Mouse (Mus musculus): ENCODE data around the gene Mrps11. TPM values are rescaled to one million over a fixed set of nuclear protein-coding genes. Genes with fewer than 3 reads are reported as not detected.

The Mrps11 gene
- 69.5 and 74.8 TPM in 2 replicates for polyA plus RNA-seq (2015; fragmentation: Nextera tagmentation; extraction: Ambion mirVana)

GRCm38 (mm10) chr7:78782639-78783581 is at the start of gene Mrps11, which contains the start of gene Mrpl46:
Gene Mrps11, plus strand, starts transcription at chr7:78783119.
Gene Mrpl46, minus strand, starts transcription at chr7:78783531.
- H3K27me3 ChIP-seq: no peaks in the 10 kb centered on the region
- peak; percentile 94 for ATAC-seq (ENCODE audit: insufficient number of reproducible peaks, low FRiP score, low TSS enrichment, low read depth)
- H3K9ac ChIP-seq: peak within 1 kb of the TSS; percentile 72
- H3K27ac ChIP-seq (replicated peaks): peak within 1 kb of the TSS; percentile 71
- under 1% methylated on average over 44 of the region's 44 CpGs for WGBS
- H3K4me3 ChIP-seq (replicated peaks): peak within 1 kb of the TSS; percentile 91
- no peaks in the 10 kb centered on the region for H3K9me3 ChIP-seq (replicated peaks)
- H3K4me2 ChIP-seq (replicated peaks): peak within 1 kb of the TSS; percentile 81
- H3K36me3 ChIP-seq: peaks cover 33% of the 10 kb centered on the region
- H3K4me1 ChIP-seq: peaks cover 15% of the 10 kb centered on the region

- no peaks in the 10 kb centered on the region for H3K36me3 ChIP-seq
- H3K9ac ChIP-seq: no peak overlapping the region
- no peaks in the 10 kb centered on the region for H3K4me1 ChIP-seq
- WGBS: 89% methylated on average over 6 of the region's 6 CpGs
- H3K27me3 ChIP-seq: no peaks in the 10 kb centered on the region
- H3K4me3 ChIP-seq (replicated peaks): no peak overlapping the region
- H3K9me3 ChIP-seq (replicated peaks): no peaks in the 10 kb centered on the region
- ATAC-seq (ENCODE audit: insufficient number of reproducible peaks, low FRiP score, low TSS enrichment, low read depth): no peak
- no peak overlapping the region for H3K4me2 ChIP-seq (replicated peaks)
- no peak overlapping the region for H3K27ac ChIP-seq (replicated peaks)
Observed at GRCm38 (mm10) chr7:78737196-78737595, 45.7 kb upstream of the Mrps11 start.

GRCm38 (mm10) chr7:78737614-78738210 is 45.2 kb upstream of the Mrps11 start, which contains the start of gene Ntrk3:
Gene Ntrk3, minus strand, starts transcription at chr7:78738012.
- H3K9me3 ChIP-seq (replicated peaks): no peaks in the 10 kb centered on the region
- no peaks in the 10 kb centered on the region for H3K36me3 ChIP-seq
- WGBS: 83% methylated on average over 5 of the region's 5 CpGs
- H3K4me2 ChIP-seq (replicated peaks): no peak within 1 kb of the TSS
- ATAC-seq (ENCODE audit: insufficient number of reproducible peaks, low FRiP score, low TSS enrichment, low read depth): no peak
- H3K4me1 ChIP-seq: no peaks in the 10 kb centered on the region
- no peaks in the 10 kb centered on the region for H3K27me3 ChIP-seq
- H3K4me3 ChIP-seq (replicated peaks): no peak within 1 kb of the TSS
- no peak within 1 kb of the TSS for H3K27ac ChIP-seq (replicated peaks)
- no peak within 1 kb of the TSS for H3K9ac ChIP-seq

- no peaks in the 10 kb centered on the region for H3K27me3 ChIP-seq
- H3K4me2 ChIP-seq (replicated peaks): no peak overlapping the region
- H3K4me1 ChIP-seq: no peaks in the 10 kb centered on the region
- H3K9me3 ChIP-seq (replicated peaks): no peaks in the 10 kb centered on the region
- no peak for ATAC-seq (ENCODE audit: insufficient number of reproducible peaks, low FRiP score, low TSS enrichment, low read depth)
- no peak overlapping the region for H3K4me3 ChIP-seq (replicated peaks)
- H3K27ac ChIP-seq (replicated peaks): no peak overlapping the region
- H3K9ac ChIP-seq: no peak overlapping the region
- no peaks in the 10 kb centered on the region for H3K36me3 ChIP-seq
- 79% methylated on average over 8 of the region's 8 CpGs for WGBS
Observed at GRCm38 (mm10) chr7:78739351-78740000, 43.4 kb upstream of the Mrps11 start.

GRCm38 (mm10) chr7:78743731-78744385 is 39.1 kb upstream of the Mrps11 start:
- Histone ChIP-seq H3K9me3 (replicated peaks) (no peaks in the 10 kb centered on the region), H3K4me3 (replicated peaks) (no peak overlapping the region), H3K4me1 (no peaks in the 10 kb centered on the region), H3K9ac (no peak overlapping the region), H3K27ac (replicated peaks) (no peak overlapping the region), H3K27me3 (no peaks in the 10 kb centered on the region), H3K36me3 (no peaks in the 10 kb centered on the region), H3K4me2 (replicated peaks) (no peak overlapping the region)
- 72% methylated on average over 5 of the region's 5 CpGs for WGBS
- ATAC-seq (ENCODE audit: insufficient number of reproducible peaks, low FRiP score, low TSS enrichment, low read depth): no peak

- H3K9me3 ChIP-seq (replicated peaks): no peaks in the 10 kb centered on the region
- no peak for ATAC-seq (ENCODE audit: insufficient number of reproducible peaks, low FRiP score, low TSS enrichment, low read depth)
- WGBS: 88% methylated on average over 4 of the region's 4 CpGs
- no peak overlapping the region for H3K27ac ChIP-seq (replicated peaks)
- H3K36me3 ChIP-seq: no peaks in the 10 kb centered on the region
- H3K4me1 ChIP-seq: no peaks in the 10 kb centered on the region
- no peak overlapping the region for H3K9ac ChIP-seq
- 0 out of 2 replicates have a peak, but pooled peaks cover 4% of the 10 kb centered on the region for H3K27me3 ChIP-seq
- H3K4me3 ChIP-seq (replicated peaks): no peak overlapping the region
- no peak overlapping the region for H3K4me2 ChIP-seq (replicated peaks)
Observed at GRCm38 (mm10) chr7:78752961-78753360, 30.0 kb upstream of the Mrps11 start.

- 0 out of 2 replicates have a peak, but pooled peaks cover 4% of the 10 kb centered on the region for H3K27me3 ChIP-seq
- ATAC-seq (ENCODE audit: insufficient number of reproducible peaks, low FRiP score, low TSS enrichment, low read depth): no peak
- WGBS: 71% methylated on average over 7 of the region's 7 CpGs
- H3K36me3 ChIP-seq: no peaks in the 10 kb centered on the region
- H3K27ac ChIP-seq (replicated peaks): no peak overlapping the region
- H3K9me3 ChIP-seq (replicated peaks): no peaks in the 10 kb centered on the region
- no peak overlapping the region for H3K4me3 ChIP-seq (replicated peaks)
- no peaks in the 10 kb centered on the region for H3K4me1 ChIP-seq
- no peak overlapping the region for H3K4me2 ChIP-seq (replicated peaks)
- no peak overlapping the region for H3K9ac ChIP-seq
Observed at GRCm38 (mm10) chr7:78753752-78754457, 29.0 kb upstream of the Mrps11 start.

GRCm38 (mm10) chr7:78754458-78755000 is 28.4 kb upstream of the Mrps11 start:
- H3K4me1 ChIP-seq: no peaks in the 10 kb centered on the region
- no peak overlapping the region for H3K27ac ChIP-seq (replicated peaks)
- 61% methylated on average over 8 of the region's 8 CpGs for WGBS
- 0 out of 2 replicates have a peak, but pooled peaks cover 4% of the 10 kb centered on the region for H3K27me3 ChIP-seq
- H3K9me3 ChIP-seq (replicated peaks): no peaks in the 10 kb centered on the region
- no peak overlapping the region for H3K4me2 ChIP-seq (replicated peaks)
- H3K36me3 ChIP-seq: no peaks in the 10 kb centered on the region
- H3K4me3 ChIP-seq (replicated peaks): no peak overlapping the region
- no peak for ATAC-seq (ENCODE audit: insufficient number of reproducible peaks, low FRiP score, low TSS enrichment, low read depth)
- H3K9ac ChIP-seq: no peak overlapping the region

- no peak overlapping the region for H3K4me2 ChIP-seq (replicated peaks)
- no peaks in the 10 kb centered on the region for H3K27me3 ChIP-seq
- WGBS: 95% methylated on average over 3 of the region's 3 CpGs
- H3K9me3 ChIP-seq (replicated peaks): no peaks in the 10 kb centered on the region
- H3K4me1 ChIP-seq: no peaks in the 10 kb centered on the region
- H3K27ac ChIP-seq (replicated peaks): no peak overlapping the region
- H3K36me3 ChIP-seq: no peaks in the 10 kb centered on the region
- no peak overlapping the region for H3K9ac ChIP-seq
- no peak for ATAC-seq (ENCODE audit: insufficient number of reproducible peaks, low FRiP score, low TSS enrichment, low read depth)
- no peak overlapping the region for H3K4me3 ChIP-seq (replicated peaks)
Observed at GRCm38 (mm10) chr7:78763801-78764200, 19.1 kb upstream of the Mrps11 start.

GRCm38 (mm10) chr7:78765215-78765631 is 17.7 kb upstream of the Mrps11 start:
- H3K36me3 ChIP-seq: no peaks in the 10 kb centered on the region
- no peak for ATAC-seq (ENCODE audit: insufficient number of reproducible peaks, low FRiP score, low TSS enrichment, low read depth)
- H3K9ac ChIP-seq: no peak overlapping the region
- no peaks in the 10 kb centered on the region for H3K27me3 ChIP-seq
- 57% methylated on average over 5 of the region's 5 CpGs for WGBS
- no peaks in the 10 kb centered on the region for H3K4me1 ChIP-seq
- H3K4me3 ChIP-seq (replicated peaks): no peak overlapping the region
- H3K4me2 ChIP-seq (replicated peaks): no peak overlapping the region
- H3K27ac ChIP-seq (replicated peaks): no peak overlapping the region
- H3K9me3 ChIP-seq (replicated peaks): no peaks in the 10 kb centered on the region

All from embryonic facial prominence, embryonic 15.5 days (tissue).